Mouse (Mus musculus) T-helper 17 cell (primary cell): Measurements from ENCODE around the gene Gins3.

ENCODE experiments used
- in situ Hi-C, 2 experiments: fragments of 300-600 bp; cut with MboI, MseI; formaldehyde crosslinking; loops; 1 replicate in 1 of 2; 2 replicates in 1 of 2; pipeline ENCODE4 v1.15.1; 2025; ENCODE audit warnings: high pct_unique_total_duplicates in 2 of 2

Gins3 gene

DNA sequence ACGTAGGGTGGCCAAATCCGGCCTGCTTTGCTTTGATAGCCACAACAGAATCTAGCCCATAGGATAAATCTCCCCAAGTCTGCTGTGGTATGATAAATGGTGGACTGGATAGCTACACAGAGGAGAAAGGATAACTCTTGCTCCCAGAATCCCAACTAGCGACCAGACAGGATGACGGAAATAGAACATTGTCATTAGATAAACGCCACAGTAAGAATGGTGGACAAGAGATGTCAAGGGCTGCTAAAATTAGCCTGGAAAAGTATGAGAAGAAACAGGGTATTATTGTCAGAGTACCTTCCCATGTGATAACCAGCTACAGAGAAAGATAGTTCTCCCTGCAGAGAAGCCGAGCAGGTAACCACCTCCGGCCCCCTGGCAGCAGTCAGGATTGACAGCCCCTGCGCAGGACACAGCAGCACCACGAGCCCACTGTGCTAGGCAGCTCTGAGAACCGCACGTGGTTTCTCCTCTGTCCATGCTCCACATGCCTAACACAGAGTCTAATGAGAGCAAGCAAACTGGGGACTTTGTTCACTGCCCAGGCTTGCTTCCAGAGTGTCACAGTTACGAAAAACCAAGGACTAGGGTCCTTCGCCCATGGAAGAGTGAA lies 57.8 kb downstream of the Gins3 start:
- in situ Hi-C loops, result no loop called here

DNA sequence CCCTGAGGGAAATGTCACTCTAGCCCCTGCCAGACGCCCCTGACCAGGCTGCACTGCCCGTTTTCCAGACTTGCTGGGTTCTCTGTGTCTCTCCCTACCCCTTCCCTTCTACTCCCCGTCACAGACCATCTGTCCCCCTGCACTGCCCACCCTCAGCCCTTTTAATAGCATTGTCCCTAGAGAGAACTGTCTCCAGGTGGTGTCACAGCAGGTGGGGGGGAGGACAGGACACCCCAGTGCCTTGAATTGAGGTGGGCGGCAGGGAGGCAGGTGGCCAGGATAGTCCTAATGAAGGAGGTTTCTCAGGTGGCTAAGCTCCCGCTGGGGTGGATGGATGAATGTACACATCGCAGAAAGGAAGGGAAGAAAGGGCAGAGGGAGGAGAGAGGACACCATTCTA lies 61.4 kb downstream of the Gins3 start:
- in situ Hi-C loops, result loop anchor here (5.0 kb wide), 1 partner anchor 92 kb away; no protein-coding TSS in a partner anchor
